Mouse (Mus musculus) lung, postnatal 25 days (tissue): ENCODE measurements around the gene Olfr286.

Experiments
- DNase-seq: peaks from one replicate; pipeline ENCODE4 v3.0.0; 2022; ENCODE audit warnings: low spot score

The Olfr286 gene

GRCm38 (mm10) chr15:98234350-98234749 lies at the start of gene Olfr286:
TSS of gene Olfr286 (minus strand) at chr15:98234450.
- no peak for DNase-seq

- DNase-seq = no peak
These were observed 23.5 kb upstream of the Olfr286 start for GRCm38 (mm10) chr15:98257776-98258175.

GRCm38 (mm10) chr15:98257193-98257592 lies 22.9 kb upstream of the Olfr286 start, which contains the start of gene H1fnt:
TSS of gene H1fnt (minus strand) at chr15:98257293.
- no peak for DNase-seq

GRCm38 (mm10) chr15:98256271-98256670 lies 22.0 kb upstream of the Olfr286 start:
- DNase-seq = peak; percentile 3

GRCm38 (mm10) chr15:98235442-98235841 lies 1.2 kb upstream of the Olfr286 start:
- no peak for DNase-seq

GRCm38 (mm10) chr15:98226096-98226495 lies 8.2 kb downstream of the Olfr286 start:
- no peak for DNase-seq

- DNase-seq = no peak
These were observed 8.6 kb downstream of the Olfr286 start for GRCm38 (mm10) chr15:98225610-98226009.

- DNase-seq = no peak
These were observed 11.9 kb downstream of the Olfr286 start for GRCm38 (mm10) chr15:98222377-98222776.

- no peak for DNase-seq
These were observed 13.4 kb downstream of the Olfr286 start, which contains the start of the genes Gm44579 and Olfr287 for GRCm38 (mm10) chr15:98220877-98221276. TSS of gene Gm44579 (minus strand) at chr15:98220977. TSS of gene Olfr287 (minus strand) at chr15:98221056.

- peak; percentile 16 for DNase-seq
These were observed 20.1 kb downstream of the Olfr286 start for GRCm38 (mm10) chr15:98214130-98214529.

- peak; percentile 13 for DNase-seq
These were observed 20.8 kb downstream of the Olfr286 start for GRCm38 (mm10) chr15:98213336-98213870.

- DNase-seq = no peak
These were observed 24.6 kb downstream of the Olfr286 start for GRCm38 (mm10) chr15:98209676-98210075.

- DNase-seq = no peak
These were observed 38.8 kb downstream of the Olfr286 start, which contains the start of gene Olfr288 for GRCm38 (mm10) chr15:98195442-98195841. TSS of gene Olfr288 (minus strand) at chr15:98195542.

- no peak for DNase-seq
These were observed 49.8 kb downstream of the Olfr286 start for GRCm38 (mm10) chr15:98184456-98184855.

GRCm38 (mm10) chr15:98181856-98182570 lies 52.2 kb downstream of the Olfr286 start:
- no peak for DNase-seq

GRCm38 (mm10) chr15:98181132-98181711 lies 53.0 kb downstream of the Olfr286 start:
- DNase-seq = peak; percentile 93

- DNase-seq = no peak
These were observed 53.6 kb downstream of the Olfr286 start for GRCm38 (mm10) chr15:98180567-98181131.

GRCm38 (mm10) chr15:98177320-98177719 lies 56.9 kb downstream of the Olfr286 start:
- DNase-seq = no peak
